Mouse (Mus musculus) liver, embryonic 16.5 days (tissue): Measurements from ENCODE around the gene Fam102b. TPM values are rescaled to one million over a fixed set of nuclear protein-coding genes. Genes with fewer than 3 reads are reported as not detected.

Experiments
- microRNA-seq: library from miRNA; unstranded; fragments of <30 nt; microRNA quantifications from one replicate; pipeline ENCODE4, GENCODE M21; 2016
- polyA plus RNA-seq: library from polyadenylated mRNA; unstranded; fragments of >200 nt; fragmentation: Nextera tagmentation; extraction: Ambion mirVana; gene quantifications from 2 replicates; pipeline ENCODE4 v1.2.1, GENCODE M21; 2015

Fam102b gene
- polyA plus RNA-seq, 1 experiment from 2014 or later, result 0.92 TPM

Small RNA genes lying within 50 kb of the gene (microRNA-seq; reads per million reads assigned to microRNA genes)
- gene Gm44384, result not detected

Other genes with a start within 250 kb of the Fam102b start
- gene Stxbp3, start 187.1 kb downstream of the Fam102b start, polyA plus RNA-seq, result 17.6 and 22.3 TPM in 2 replicates
- gene Fndc7, start 137.6 kb downstream of the Fam102b start, polyA plus RNA-seq, result 0.04 TPM in 2 replicates
- gene Prpf38b, start 115.9 kb downstream of the Fam102b start, polyA plus RNA-seq, result 24.5 and 24.9 TPM in 2 replicates
- not detected in 2 replicates for gene Henmt1, start 87.7 kb downstream of the Fam102b start, polyA plus RNA-seq
- gene Gm9857, start 87.2 kb downstream of the Fam102b start, polyA plus RNA-seq, result not detected in 2 replicates
- gene Slc25a54, start 52.9 kb upstream of the Fam102b start, polyA plus RNA-seq, result not detected in 2 replicates
- gene Slc25a24, start 95.5 kb upstream of the Fam102b start, polyA plus RNA-seq, result 4.2 and 4.6 TPM in 2 replicates